Mouse (Mus musculus) layer of hippocampus, postnatal 36 days (tissue): ENCODE measurements around the gene Kif22. TPM values are rescaled to one million over a fixed set of nuclear protein-coding genes. Genes with fewer than 3 reads are reported as not detected.

ENCODE experiments used
- DNase-seq, 2 experiments: peaks; one replicate each; pipeline ENCODE4 v3.0.0; 2022
- microRNA-seq, 2 experiments: library from miRNA; unstranded; fragments of <30 nt; microRNA quantifications; one replicate each; pipeline ENCODE4 v1.2.0; 2021
- total RNA-seq, 2 experiments: library from RNA; stranded (reverse); gene quantifications; 2 replicates each; pipeline ENCODE4 v1.2.3; 2021

Kif22 gene
- total RNA-seq, 2 experiments from 2014 or later: 6.9 to 7.3 TPM

- DNase-seq: no peak
Measured at GRCm38 (mm10) chr7:126983113-126983512, 59.2 kb downstream of the Kif22 start.

- no peak for DNase-seq
Measured at GRCm38 (mm10) chr7:126982054-126982453, 60.2 kb downstream of the Kif22 start.

- DNase-seq: no peak
Measured at GRCm38 (mm10) chr7:126981601-126982000, 60.7 kb downstream of the Kif22 start.

- no peak for DNase-seq
Measured at GRCm38 (mm10) chr7:126978841-126979240, 63.4 kb downstream of the Kif22 start.

Small RNA genes within 50 kb of the gene (microRNA-seq; reads per million reads assigned to microRNA genes)
- gene Gm44343: 0 reads per million in 2 experiments

Other genes starting within 250 kb of the Kif22 start
- 10 to 100 TPM; 54.3 to 59.5 TPM for gene Ppp4c, start 250.0 kb downstream of the Kif22 start, total RNA-seq
- gene Fam57b, start 244.8 kb downstream of the Kif22 start, total RNA-seq: 10 to 100 TPM; 75.1 to 83.3 TPM
- not detected for gene 4930451I11Rik, start 210.8 kb downstream of the Kif22 start, total RNA-seq
- gene Doc2a, start 195.1 kb downstream of the Kif22 start, total RNA-seq: 10 to 100 TPM; 16.1 to 17.7 TPM
- gene Hirip3, start 180.5 kb downstream of the Kif22 start, total RNA-seq: 10 to 100 TPM; 29.5 to 32.0 TPM
- 10 to 100 TPM; 53.5 to 56.0 TPM for gene Ino80e, start 180.1 kb downstream of the Kif22 start, total RNA-seq
- 100 to 1,000 TPM; 151 to 165 TPM for gene Taok2, start 157.8 kb downstream of the Kif22 start, total RNA-seq
- gene Tmem219, start 119.6 kb downstream of the Kif22 start, total RNA-seq: 10 to 100 TPM; 23.2 to 23.8 TPM
- 100 to 1,000 TPM; 161 to 171 TPM for gene Kctd13, start 113.6 kb downstream of the Kif22 start, total RNA-seq
- 10 to 100 TPM; 34.1 to 35.4 TPM for gene Asphd1, start 92.9 kb downstream of the Kif22 start, total RNA-seq
- 100 to 1,000 TPM; 427 to 447 TPM for gene Sez6l2, start 91.9 kb downstream of the Kif22 start, total RNA-seq
- 100 to 1,000 TPM; 159 to 164 TPM for gene Cdipt, start 66.6 kb downstream of the Kif22 start, total RNA-seq
- gene Cdiptos, start 66.4 kb downstream of the Kif22 start, total RNA-seq: under 1 TPM in 1 of 2 experiments, not detected in 1; 0.35 TPM
- 1 to 10 TPM; 7.2 to 8.4 TPM for gene Mvp, start 27.9 kb downstream of the Kif22 start, total RNA-seq
- under 1 TPM in 1 of 2 experiments, not detected in 1; 0.90 TPM for gene Pagr1b, start 26.0 kb downstream of the Kif22 start, total RNA-seq
- 10 to 100 TPM; 10.4 to 16.2 TPM for gene Pagr1a, start 25.1 kb downstream of the Kif22 start, total RNA-seq
- 10 to 100 TPM; 68.6 to 82.2 TPM for gene Gm42742, start 21.4 kb downstream of the Kif22 start, total RNA-seq
- 100 to 1,000 TPM; 229 to 233 TPM for gene Prrt2, start 21.3 kb downstream of the Kif22 start, total RNA-seq
- 100 to 1,000 TPM; 258 to 261 TPM for gene Maz, start 15.4 kb downstream of the Kif22 start, total RNA-seq
- gene Zg16, start 44.9 kb upstream of the Kif22 start, total RNA-seq: not detected
- 1 to 10 TPM in 1 of 2 experiments, under 1 TPM in 1; 0.92 to 1.1 TPM for gene AI467606, start 48.9 kb upstream of the Kif22 start, total RNA-seq
- under 1 TPM; 0.32 to 0.66 TPM for gene Qprt, start 79.8 kb upstream of the Kif22 start, total RNA-seq
- under 1 TPM; 0.50 to 0.73 TPM for gene Spn, start 95.4 kb upstream of the Kif22 start, total RNA-seq
- 10 to 100 TPM; 93.9 to 95.1 TPM for gene Cd2bp2, start 153.6 kb upstream of the Kif22 start, total RNA-seq
- gene Tbc1d10b, start 166.0 kb upstream of the Kif22 start, total RNA-seq: 100 to 1,000 TPM; 107 to 108 TPM
- gene Mylpf, start 166.4 kb upstream of the Kif22 start, total RNA-seq: 1 to 10 TPM in 1 of 2 experiments, not detected in 1; 1.1 TPM
- gene Zfp553, start 190.6 kb upstream of the Kif22 start, total RNA-seq: 10 to 100 TPM; 21.0 TPM
- 1 to 10 TPM; 5.2 to 5.4 TPM for gene Sept1, start 190.7 kb upstream of the Kif22 start, total RNA-seq
- gene Zfp771, start 201.8 kb upstream of the Kif22 start, total RNA-seq: 10 to 100 TPM; 69.3 to 74.9 TPM
- gene Dctpp1, start 218.2 kb upstream of the Kif22 start, total RNA-seq: 10 to 100 TPM; 21.0 to 21.9 TPM
- 10 to 100 TPM; 36.1 to 37.2 TPM for gene Sephs2, start 231.6 kb upstream of the Kif22 start, total RNA-seq